Mouse (Mus musculus): ENCODE data around the gene Gpbp1. TPM values are rescaled to one million over a fixed set of nuclear protein-coding genes. Genes with fewer than 3 reads are reported as not detected.

Gene Gpbp1
- polyA plus RNA-seq, 1 experiment from 2014 or later: 68.4 TPM

DNA sequence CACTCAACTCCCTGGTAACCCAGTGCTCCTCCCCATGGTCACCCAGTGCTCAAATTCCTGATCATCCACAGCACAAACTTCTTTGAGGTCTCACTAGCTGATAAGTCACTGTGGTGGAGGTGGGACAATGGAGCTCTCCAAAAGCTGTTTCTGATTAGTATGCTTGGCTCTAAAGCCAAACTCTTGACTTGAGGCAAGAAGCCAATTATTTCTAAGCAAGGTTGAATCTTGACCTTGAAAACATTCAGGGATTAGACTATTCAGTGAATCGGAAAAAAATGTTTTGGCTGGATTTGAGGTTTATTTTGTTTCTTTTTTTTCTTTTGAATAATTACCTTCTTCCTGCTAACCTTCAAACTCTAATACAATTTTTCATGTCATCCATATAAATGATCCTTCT is 98.9 kb downstream of the Gpbp1 start:
- Histone ChIP-seq H3K36me3 (no peaks in the 10 kb centered on the region), H3K27ac (no peak overlapping the region), H3K4me3 (no peak overlapping the region), H3K4me1 (replicated peaks) (no peaks in the 10 kb centered on the region), H3K9me3 (no peaks in the 10 kb centered on the region), H3K27me3 (ENCODE audit: insufficient read depth, poor library complexity, severe bottlenecking) (no peaks in the 10 kb centered on the region)
- WGBS: 87% methylated on average over 1 of the region's 1 CpGs
- no peak for DNase-seq (ENCODE audit: low spot score)

DNA sequence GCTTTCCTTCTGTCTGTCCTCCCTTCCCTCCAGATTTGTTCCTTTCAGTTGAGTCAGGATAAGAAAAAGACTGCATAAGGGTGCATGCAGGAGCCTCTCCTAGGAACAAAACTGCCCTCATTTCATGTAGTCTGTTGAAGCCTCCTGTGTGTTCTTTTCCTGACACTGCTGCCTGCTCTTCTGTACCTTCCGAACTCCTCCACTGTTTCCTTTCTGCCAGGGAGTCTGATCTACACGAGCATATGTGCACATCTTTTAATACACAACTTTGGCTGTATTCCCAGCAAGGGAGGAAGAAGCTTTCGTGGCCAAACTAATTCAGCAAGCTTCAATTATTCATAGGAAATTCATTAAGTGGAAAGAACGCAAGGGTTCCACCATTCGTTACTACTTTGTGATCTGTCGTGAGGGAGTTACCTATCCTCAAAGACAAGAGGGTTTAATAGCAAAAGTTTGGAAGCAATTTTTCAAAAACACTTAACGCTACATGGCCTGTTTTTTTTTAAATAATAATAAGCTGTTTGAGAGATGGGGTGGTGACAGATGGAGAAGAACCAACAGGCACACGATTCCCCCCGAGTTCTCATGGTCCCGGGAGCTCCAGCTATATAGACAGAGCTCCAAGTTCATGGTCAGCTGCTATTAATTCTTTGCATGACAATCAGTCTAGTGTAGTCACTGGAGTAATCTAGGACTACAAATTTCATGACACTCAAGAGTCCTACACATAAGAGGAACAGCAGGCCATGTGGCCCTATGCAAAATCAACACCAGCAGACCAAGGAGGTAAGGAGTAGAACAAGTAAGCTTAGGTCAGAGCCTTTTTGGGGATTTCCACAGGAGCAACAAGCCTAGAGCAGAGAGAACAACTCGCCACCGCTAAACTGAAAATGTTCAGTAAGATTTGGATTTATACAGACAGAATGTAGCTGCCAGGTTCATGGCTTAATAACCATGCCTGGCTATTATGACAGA is 105.6 kb downstream of the Gpbp1 start:
- WGBS: 92% methylated on average over 12 of the region's 12 CpGs
- Histone ChIP-seq H3K27ac (no peak overlapping the region), H3K4me1 (replicated peaks) (no peaks in the 10 kb centered on the region), H3K27me3 (ENCODE audit: insufficient read depth, poor library complexity, severe bottlenecking) (no peaks in the 10 kb centered on the region), H3K9me3 (no peaks in the 10 kb centered on the region), H3K4me3 (no peak overlapping the region), H3K36me3 (no peaks in the 10 kb centered on the region)
- no peak for DNase-seq (ENCODE audit: low spot score)

Other genes starting within 250 kb of the Gpbp1 start
- gene Actbl2, start 235.1 kb downstream of the Gpbp1 start, polyA plus RNA-seq (2016; fragmentation: Nextera tagmentation; extraction: Ambion mirVana): not detected in 2 replicates
- not detected in 2 replicates for gene Gm49496, start 59.8 kb upstream of the Gpbp1 start, polyA plus RNA-seq (2016; fragmentation: Nextera tagmentation; extraction: Ambion mirVana)
- gene Gm10198, start 102.7 kb upstream of the Gpbp1 start, polyA plus RNA-seq (2016; fragmentation: Nextera tagmentation; extraction: Ambion mirVana): not detected in 2 replicates
- gene Mier3, start 190.9 kb upstream of the Gpbp1 start, polyA plus RNA-seq (2016; fragmentation: Nextera tagmentation; extraction: Ambion mirVana): 17.1 and 19.7 TPM in 2 replicates